Mouse (Mus musculus): ENCODE results near the gene 2310039H08Rik.

DNA sequence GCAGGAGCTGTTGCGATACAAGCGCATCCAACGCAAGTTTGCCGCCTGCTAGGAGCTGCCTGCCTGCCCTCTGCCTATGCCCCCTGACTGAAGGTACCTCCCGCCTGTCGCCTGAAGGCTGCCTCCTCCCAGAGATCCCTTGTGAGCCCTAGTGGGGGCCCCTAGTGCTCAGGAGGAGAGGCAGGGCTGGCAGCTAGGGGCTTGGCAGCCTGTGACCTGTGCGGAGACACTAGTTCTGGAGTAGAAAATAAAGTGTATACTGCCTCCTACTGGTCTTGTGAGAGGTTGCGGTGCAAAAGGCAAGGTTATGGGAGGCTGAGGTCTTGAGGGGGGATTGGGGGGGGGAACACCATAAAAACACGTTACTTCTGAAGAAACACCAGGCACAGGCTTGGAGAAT is 47.2 kb upstream of the 2310039H08Rik start:
- no peak for TF ChIP-seq POLR2A (IDR thresholded peaks at IDR 0.05; ENCODE audit: borderline replicate concordance, extremely low read depth, low read depth, low read length)
- 0 out of 2 replicates have a peak, but pooled peaks have one; percentile 16 for TF ChIP-seq CTCF (IDR thresholded peaks at IDR 0.05; ENCODE audit: insufficient read depth, low read length)
